Mouse (Mus musculus) activated CD4-positive, CD25-positive, alpha-beta regulatory T cell, adult 4 months (primary cell): Measurements from ENCODE around the gene Lect2. TPM values are rescaled to one million over a fixed set of nuclear protein-coding genes. Genes with fewer than 3 reads are reported as not detected.

Experiments used
- ATAC-seq: one replicate; pipeline ENCODE4 v1.8.0; 2017
- polyA plus RNA-seq, 2 experiments: library from polyadenylated mRNA; unstranded; fragments of 100-300 nt; shearing (Covaris generic); gene quantifications; one replicate each; pipeline ENCODE4 v1.2.1; 2017

Lect2 gene
- polyA plus RNA-seq, 2 experiments from 2014 or later = not detected

- no peak for ATAC-seq
Measured at GRCm38 (mm10) chr13:56500636-56501035, 47.7 kb downstream of the Lect2 start.

- ATAC-seq = no peak
Measured at GRCm38 (mm10) chr13:56500132-56500531, 48.2 kb downstream of the Lect2 start.

- no peak for ATAC-seq
Measured at GRCm38 (mm10) chr13:56494440-56494839, 53.9 kb downstream of the Lect2 start.

Other genes with a start within 250 kb of the Lect2 start
- gene Gm3045, start 121.9 kb downstream of the Lect2 start, polyA plus RNA-seq = not detected
- gene Slc25a48, start 110.1 kb downstream of the Lect2 start, polyA plus RNA-seq = not detected
- not detected for gene Il9, start 66.3 kb downstream of the Lect2 start, polyA plus RNA-seq
- gene Fbxl21, start 26.0 kb downstream of the Lect2 start, polyA plus RNA-seq = 1 to 10 TPM in 1 of 2 experiments, under 1 TPM in 1; 0.87 to 1.6 TPM
- under 1 TPM; 0.28 to 0.44 TPM for gene Tgfbi, start 61.0 kb upstream of the Lect2 start, polyA plus RNA-seq
- 10 to 100 TPM in 1 of 2 experiments, 1 to 10 TPM in 1; 9.0 to 11.7 TPM for gene Smad5, start 154.5 kb upstream of the Lect2 start, polyA plus RNA-seq
- gene Gm45623, start 205.3 kb upstream of the Lect2 start, polyA plus RNA-seq = not detected